Mouse (Mus musculus) liver, adult 2 months (tissue): Measurements from ENCODE around the gene Atp6v0d1.

Source experiments
- CTCF ChIP-seq: fragments of 200-500 bp; IDR thresholded peaks from 2 replicates; pipeline ENCODE4 v1.5.1; 2011; ENCODE audit warnings: low read depth, low read length, control low read depth
- POLR2A ChIP-seq: fragments of 200-500 bp; IDR thresholded peaks from 2 replicates; pipeline ENCODE4 v1.6.1; 2011; ENCODE audit warnings: low read length, control low read depth; ENCODE audit not compliant: insufficient read depth; ENCODE audit errors: extremely low read depth

DNA sequence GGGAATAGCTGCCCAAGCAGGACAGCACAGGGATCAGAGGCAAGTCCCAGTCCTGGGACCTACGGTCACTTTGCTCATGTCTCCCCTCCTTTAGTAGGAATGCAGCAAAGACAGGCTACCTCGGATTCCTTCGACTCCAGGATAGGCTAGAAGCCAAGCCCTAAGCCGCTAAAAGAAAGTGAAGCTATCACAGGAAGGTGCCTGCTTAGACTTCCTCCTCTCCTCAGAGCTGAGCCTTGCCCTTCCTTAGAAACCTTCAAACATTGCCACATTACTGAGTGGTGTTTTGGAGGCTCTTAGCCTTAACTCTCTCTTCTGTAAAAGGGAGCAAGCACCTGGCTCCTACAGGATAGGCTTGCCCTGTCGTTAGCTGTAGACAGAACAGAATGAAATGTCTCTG is 91.2 kb downstream of the Atp6v0d1 start:
- TF ChIP-seq POLR2A (no peak), CTCF (no peak)
